Mouse (Mus musculus): ENCODE data around the gene Impdh1. TPM values are rescaled to one million over a fixed set of nuclear protein-coding genes. Genes with fewer than 3 reads are reported as not detected.

Impdh1 gene
- polyA plus RNA-seq, 1 experiment from 2014 or later, result 77.6 TPM

- Histone ChIP-seq H3K4me1 (ENCODE audit: control insufficient read depth, insufficient read depth, low read length) (peaks cover 5% of the 10 kb centered on the region), H3K27me3 (ENCODE audit: control insufficient read depth, insufficient read depth, low read length) (no peaks in the 10 kb centered on the region), H3K27ac (ENCODE audit: low read depth, low read length) (no peak overlapping the region), H3K36me3 (ENCODE audit: control insufficient read depth, insufficient read depth, low read length) (peaks cover 10% of the 10 kb centered on the region), H3K4me2 (ENCODE audit: low read depth, low read length) (no peak overlapping the region), H3K9me3 (ENCODE audit: control insufficient read depth, low read length) (no peaks in the 10 kb centered on the region), H3K9ac (replicated peaks; ENCODE audit: low read depth, low read length) (no peak overlapping the region), H3K4me3 (ENCODE audit: low read depth, low read length) (no peak overlapping the region)
- no peak for ATAC-seq (ENCODE audit: low read depth)
- WGBS, result 64% methylated on average over 3 of the region's 3 CpGs
Observed at GRCm38 (mm10) chr6:29200496-29200895, 15.7 kb downstream of the Impdh1 start.

GRCm38 (mm10) chr6:29199223-29199855 is 16.8 kb downstream of the Impdh1 start:
- no peak overlapping the region for H3K27ac ChIP-seq (ENCODE audit: low read depth, low read length)
- WGBS, result 44% methylated on average over 8 of the region's 8 CpGs
- ATAC-seq (ENCODE audit: low read depth), result no peak

GRCm38 (mm10) chr6:29198309-29199222 is 17.6 kb downstream of the Impdh1 start:
- WGBS, result 6% methylated on average over 25 of the region's 25 CpGs
- no peaks in the 10 kb centered on the region for H3K9me3 ChIP-seq (ENCODE audit: control insufficient read depth, low read length)

More at GRCm38 (mm10) chr6:29199223-29199855, 16.8 kb downstream of the Impdh1 start:
- Histone ChIP-seq H3K4me3 (ENCODE audit: low read depth, low read length) (no peak overlapping the region), H3K9me3 (ENCODE audit: control insufficient read depth, low read length) (no peaks in the 10 kb centered on the region), H3K9ac (replicated peaks; ENCODE audit: low read depth, low read length) (no peak overlapping the region), H3K4me2 (ENCODE audit: low read depth, low read length) (peak overlapping the region; percentile 48), H3K27me3 (ENCODE audit: control insufficient read depth, insufficient read depth, low read length) (no peaks in the 10 kb centered on the region), H3K4me1 (ENCODE audit: control insufficient read depth, insufficient read depth, low read length) (peaks cover 5% of the 10 kb centered on the region), H3K36me3 (ENCODE audit: control insufficient read depth, insufficient read depth, low read length) (peaks cover 10% of the 10 kb centered on the region)

GRCm38 (mm10) chr6:29195846-29196698 is 20.1 kb downstream of the Impdh1 start:
- 83% methylated on average over 5 of the region's 5 CpGs for WGBS
- H3K27me3 ChIP-seq (ENCODE audit: control insufficient read depth, insufficient read depth, low read length), result no peaks in the 10 kb centered on the region
- H3K4me2 ChIP-seq (ENCODE audit: low read depth, low read length), result no peak overlapping the region
- no peak for ATAC-seq (ENCODE audit: low read depth)
- H3K4me3 ChIP-seq (ENCODE audit: low read depth, low read length), result no peak overlapping the region
- peaks cover 5% of the 10 kb centered on the region for H3K4me1 ChIP-seq (ENCODE audit: control insufficient read depth, insufficient read depth, low read length)
- H3K36me3 ChIP-seq (ENCODE audit: control insufficient read depth, insufficient read depth, low read length), result peaks cover 4% of the 10 kb centered on the region; the same call in 1 of the 2 replicates
- no peaks in the 10 kb centered on the region for H3K9me3 ChIP-seq (ENCODE audit: control insufficient read depth, low read length)
- no peak overlapping the region for H3K27ac ChIP-seq (ENCODE audit: low read depth, low read length)
- H3K9ac ChIP-seq (replicated peaks; ENCODE audit: low read depth, low read length), result no peak overlapping the region

More at GRCm38 (mm10) chr6:29198309-29199222, 17.6 kb downstream of the Impdh1 start:
- ATAC-seq (ENCODE audit: low read depth), result peak; percentile 90
- peak overlapping the region; percentile 48 for H3K4me2 ChIP-seq (ENCODE audit: low read depth, low read length)
- H3K27me3 ChIP-seq (ENCODE audit: control insufficient read depth, insufficient read depth, low read length), result no peaks in the 10 kb centered on the region
- peaks cover 5% of the 10 kb centered on the region for H3K4me1 ChIP-seq (ENCODE audit: control insufficient read depth, insufficient read depth, low read length)
- H3K36me3 ChIP-seq (ENCODE audit: control insufficient read depth, insufficient read depth, low read length), result peaks cover 4% of the 10 kb centered on the region
- 0 out of 2 replicates have a peak overlapping the region, but pooled peaks have one; percentile 16 for H3K9ac ChIP-seq (replicated peaks; ENCODE audit: low read depth, low read length)
- H3K4me3 ChIP-seq (ENCODE audit: low read depth, low read length), result peak overlapping the region; percentile 13; the same call in 1 of the 2 replicates
- peak overlapping the region; percentile 23; the same call in 1 of the 2 replicates for H3K27ac ChIP-seq (ENCODE audit: low read depth, low read length)

- ATAC-seq (ENCODE audit: low read depth), result no peak
- 78% methylated on average over 5 of the region's 5 CpGs for WGBS
- Histone ChIP-seq H3K4me1 (ENCODE audit: control insufficient read depth, insufficient read depth, low read length) (peaks cover 5% of the 10 kb centered on the region), H3K9ac (replicated peaks; ENCODE audit: low read depth, low read length) (no peak overlapping the region), H3K36me3 (ENCODE audit: control insufficient read depth, insufficient read depth, low read length) (no peaks in the 10 kb centered on the region), H3K4me3 (ENCODE audit: low read depth, low read length) (no peak overlapping the region), H3K27ac (ENCODE audit: low read depth, low read length) (no peak overlapping the region), H3K9me3 (ENCODE audit: control insufficient read depth, low read length) (no peaks in the 10 kb centered on the region), H3K27me3 (ENCODE audit: control insufficient read depth, insufficient read depth, low read length) (no peaks in the 10 kb centered on the region), H3K4me2 (ENCODE audit: low read depth, low read length) (no peak overlapping the region)
Observed at GRCm38 (mm10) chr6:29195146-29195545, 21.0 kb downstream of the Impdh1 start.

- H3K9ac ChIP-seq (replicated peaks; ENCODE audit: low read depth, low read length), result no peak overlapping the region
- H3K4me1 ChIP-seq (ENCODE audit: control insufficient read depth, insufficient read depth, low read length), result peaks cover 5% of the 10 kb centered on the region
- no peak overlapping the region for H3K27ac ChIP-seq (ENCODE audit: low read depth, low read length)
- no peak for ATAC-seq (ENCODE audit: low read depth)
- no peaks in the 10 kb centered on the region for H3K36me3 ChIP-seq (ENCODE audit: control insufficient read depth, insufficient read depth, low read length)
- H3K4me3 ChIP-seq (ENCODE audit: low read depth, low read length), result no peak overlapping the region
- 72% methylated on average over 15 of the region's 15 CpGs for WGBS
- no peaks in the 10 kb centered on the region for H3K9me3 ChIP-seq (ENCODE audit: control insufficient read depth, low read length)
- no peaks in the 10 kb centered on the region for H3K27me3 ChIP-seq (ENCODE audit: control insufficient read depth, insufficient read depth, low read length)
- no peak overlapping the region for H3K4me2 ChIP-seq (ENCODE audit: low read depth, low read length)
Observed at GRCm38 (mm10) chr6:29193961-29194750, 22.0 kb downstream of the Impdh1 start.

- Histone ChIP-seq H3K9ac (replicated peaks; ENCODE audit: low read depth, low read length) (no peak overlapping the region), H3K4me1 (ENCODE audit: control insufficient read depth, insufficient read depth, low read length) (no peaks in the 10 kb centered on the region), H3K27me3 (ENCODE audit: control insufficient read depth, insufficient read depth, low read length) (no peaks in the 10 kb centered on the region; the same call in 1 of the 2 replicates), H3K27ac (ENCODE audit: low read depth, low read length) (no peak overlapping the region), H3K4me2 (ENCODE audit: low read depth, low read length) (no peak overlapping the region), H3K4me3 (ENCODE audit: low read depth, low read length) (no peak overlapping the region), H3K36me3 (ENCODE audit: control insufficient read depth, insufficient read depth, low read length) (no peaks in the 10 kb centered on the region), H3K9me3 (ENCODE audit: control insufficient read depth, low read length) (no peaks in the 10 kb centered on the region)
- 83% methylated on average over 1 of the region's 1 CpGs for WGBS
- ATAC-seq (ENCODE audit: low read depth), result no peak
Observed at GRCm38 (mm10) chr6:29187936-29188335, 28.2 kb downstream of the Impdh1 start.

GRCm38 (mm10) chr6:29179843-29180242 is 36.3 kb downstream of the Impdh1 start:
- Histone ChIP-seq H3K27me3 (ENCODE audit: control insufficient read depth, insufficient read depth, low read length) (peaks cover 5% of the 10 kb centered on the region; the same call in 1 of the 2 replicates), H3K4me1 (ENCODE audit: control insufficient read depth, insufficient read depth, low read length) (0 out of 2 replicates have a peak, but pooled peaks cover 4% of the 10 kb centered on the region), H3K27ac (ENCODE audit: low read depth, low read length) (peak overlapping the region; percentile 86; the same call in 1 of the 2 replicates), H3K36me3 (ENCODE audit: control insufficient read depth, insufficient read depth, low read length) (no peaks in the 10 kb centered on the region), H3K9ac (replicated peaks; ENCODE audit: low read depth, low read length) (no peak overlapping the region; the same call in 1 of the 2 replicates), H3K9me3 (ENCODE audit: control insufficient read depth, low read length) (no peaks in the 10 kb centered on the region), H3K4me2 (ENCODE audit: low read depth, low read length) (peak overlapping the region; percentile 66), H3K4me3 (ENCODE audit: low read depth, low read length) (peak overlapping the region; percentile 70)
- WGBS, result 51% methylated on average over 8 of the region's 8 CpGs
- ATAC-seq (ENCODE audit: low read depth), result no peak

Data from neural tube, embryonic 14.5 days (tissue).